Mouse (Mus musculus): ENCODE measurements at regions not wholly inside any gene's neighbourhood (a gene's known extent, or its start where the extent isn't known, plus 50 kb on each side); places are given as distances from the start of the nearest gene placed in this dataset.

DNA sequence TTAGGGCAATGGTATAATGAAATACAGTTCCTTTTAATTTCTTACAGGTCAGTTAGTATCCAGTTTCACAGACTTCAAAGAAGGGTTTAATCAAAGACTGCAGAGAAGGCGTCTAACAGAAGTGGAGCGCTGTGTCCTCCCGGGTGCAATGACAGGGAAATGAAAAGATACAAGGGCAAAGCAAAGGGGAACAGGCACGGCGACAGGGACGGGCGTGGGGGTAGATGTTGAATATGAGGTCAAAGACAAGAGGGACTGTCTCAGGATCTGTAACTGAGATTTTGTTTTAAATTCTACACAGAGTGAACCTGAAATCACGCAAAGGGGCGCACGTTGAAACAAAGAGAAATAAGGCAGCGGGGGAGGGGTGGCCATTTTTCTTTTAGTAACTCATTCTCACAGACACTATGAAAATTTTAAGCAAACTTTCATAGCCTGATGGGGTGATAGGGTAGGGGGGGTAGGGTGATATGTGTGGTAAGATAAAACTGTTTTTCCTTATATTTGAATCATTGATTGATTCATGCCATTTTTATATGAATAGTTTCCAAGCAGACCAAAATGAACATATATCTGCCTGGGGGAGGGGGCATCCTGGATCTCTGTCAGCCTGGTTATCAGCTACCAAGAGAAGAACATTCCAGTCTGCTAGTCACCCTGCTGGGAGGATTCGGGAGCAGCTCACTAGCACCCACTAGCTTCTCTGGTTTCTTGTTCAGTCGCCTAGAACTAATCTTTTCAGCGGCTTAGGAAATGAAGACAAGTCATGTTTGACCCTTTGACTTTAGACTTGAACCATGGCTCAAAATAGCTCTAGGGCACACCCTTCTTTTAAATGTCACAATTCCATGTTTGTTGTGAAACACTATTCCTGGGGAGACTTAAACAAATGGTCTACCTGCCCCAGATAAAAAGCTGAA lies 139.1 kb upstream of the Map3k7 start:
- DNase-seq (ENCODE audit: low spot score in 2 of 2): peak in 1 of 2 experiments; percentile 2

DNA sequence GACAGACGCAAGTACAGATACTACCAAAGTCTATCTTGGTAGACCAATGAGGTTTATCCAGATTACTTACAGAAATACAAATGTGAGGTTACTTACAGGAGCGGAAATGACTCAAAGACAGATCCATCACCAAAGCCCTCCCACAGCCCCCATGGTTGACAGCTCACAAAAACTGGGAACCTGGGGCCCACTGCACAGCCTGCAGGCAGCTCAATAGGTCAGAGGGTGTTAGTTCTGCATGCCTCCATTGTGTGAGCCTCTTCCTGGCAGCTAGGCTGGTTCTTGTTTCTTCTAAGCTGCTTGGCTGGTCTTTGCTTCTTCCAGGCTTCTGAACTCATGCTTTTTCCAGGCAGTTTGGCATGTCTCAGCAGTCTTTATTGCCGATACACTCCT lies 138.5 kb upstream of the Map3k7 start:
- DNase-seq (ENCODE audit: low spot score in 2 of 2): no peak

DNA sequence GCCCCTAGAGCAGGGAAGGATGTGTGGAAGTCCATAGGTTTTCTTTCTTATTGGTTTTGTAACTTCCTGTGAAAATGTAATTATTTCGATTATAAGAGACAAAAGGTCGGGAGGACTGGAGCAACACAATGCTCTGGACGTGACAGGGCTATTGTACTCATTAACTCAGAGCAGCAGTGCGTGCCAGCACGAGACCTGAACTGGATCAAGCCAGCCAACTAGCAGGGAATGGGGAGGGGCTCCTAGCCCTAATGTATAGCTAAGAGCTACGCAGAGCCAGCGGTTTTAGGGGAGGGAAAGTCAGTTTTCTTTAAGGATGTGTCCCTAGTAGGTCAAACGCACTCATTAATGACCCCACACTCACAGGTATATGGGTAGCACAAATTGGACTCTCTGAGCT lies 137.2 kb upstream of the Map3k7 start:
- DNase-seq (ENCODE audit: low spot score in 2 of 2): no peak

DNA sequence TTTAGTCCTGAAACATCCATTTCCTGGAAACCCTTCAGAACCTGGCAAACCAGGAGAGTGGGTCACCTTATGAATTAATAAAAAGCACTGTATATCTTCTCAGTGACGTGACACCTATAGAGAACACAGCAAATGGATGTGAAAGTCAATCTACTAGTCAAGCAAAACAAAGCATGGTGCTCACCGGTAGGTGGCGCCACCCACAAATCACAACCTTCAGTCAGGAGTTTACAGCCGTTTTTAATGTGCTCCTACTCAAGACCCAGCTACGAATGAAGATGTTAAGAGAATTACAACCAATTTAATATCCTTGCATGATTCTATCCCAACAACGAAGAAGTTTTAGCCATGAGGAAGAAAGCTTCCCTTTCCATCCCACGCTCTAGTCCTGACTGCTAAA lies 136.6 kb upstream of the Map3k7 start:
- DNase-seq (ENCODE audit: low spot score in 2 of 2): peak; percentile 20

DNA sequence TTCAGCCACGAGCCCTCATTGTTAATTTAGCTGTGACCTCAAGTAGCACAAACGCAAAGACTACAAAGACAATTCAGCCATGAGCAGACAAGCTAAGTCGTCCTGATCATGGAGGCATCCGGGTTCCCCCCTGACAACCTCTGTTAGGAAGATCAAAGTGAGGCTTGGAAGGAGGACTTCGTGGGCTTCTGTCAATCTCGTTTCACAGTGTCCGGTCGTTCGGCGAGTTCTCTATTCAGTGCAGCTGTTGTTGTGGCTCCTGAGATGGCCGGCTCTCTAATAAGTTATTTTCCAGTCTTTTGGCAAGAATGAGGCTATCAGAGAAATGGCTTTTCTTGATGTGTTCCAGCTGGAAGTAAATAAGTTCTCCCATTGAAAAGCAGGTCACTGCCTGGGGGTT lies 133.7 kb upstream of the Map3k7 start:
- DNase-seq (ENCODE audit: low spot score in 2 of 2): no peak

DNA sequence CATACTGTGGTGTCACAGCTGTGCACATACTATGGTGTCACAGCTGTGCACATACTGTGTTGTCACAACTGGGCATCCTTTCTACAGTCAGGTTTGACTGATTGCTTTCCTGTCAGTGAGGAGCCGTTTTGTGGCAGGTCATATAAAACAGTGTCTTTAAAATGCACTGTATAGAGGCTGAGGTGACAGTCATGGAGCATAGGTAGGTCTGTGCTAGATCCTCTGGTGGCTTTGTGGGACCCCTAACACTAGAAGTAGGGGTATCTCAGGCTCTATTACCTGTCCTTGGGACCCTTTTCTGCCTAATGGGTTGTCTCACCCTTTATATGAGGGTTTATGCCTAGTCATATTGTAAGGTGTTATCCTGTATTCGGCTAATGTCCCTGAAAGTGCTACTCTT lies 132.4 kb upstream of the Map3k7 start:
- DNase-seq (ENCODE audit: low spot score in 2 of 2): no peak

DNA sequence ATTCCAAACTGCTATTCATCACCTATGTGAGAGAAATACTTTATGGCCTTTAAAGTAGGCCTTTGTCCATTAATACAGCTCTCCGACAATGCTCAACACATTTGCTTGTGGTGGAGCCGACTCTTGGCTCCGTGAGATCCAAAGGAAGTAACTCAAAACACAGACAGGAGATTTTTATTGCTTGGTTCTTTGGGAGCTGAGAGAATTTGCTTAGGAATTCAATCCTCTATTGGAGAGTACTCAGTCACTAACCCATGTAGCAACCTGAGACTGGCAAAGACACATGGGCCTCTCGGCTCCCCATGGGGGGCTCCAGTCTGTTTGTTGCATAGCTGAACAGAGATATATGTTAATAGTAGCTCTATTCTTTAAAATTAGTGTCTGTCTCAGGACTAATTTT lies 130.1 kb upstream of the Map3k7 start:
- DNase-seq (ENCODE audit: low spot score in 2 of 2): no peak

DNA sequence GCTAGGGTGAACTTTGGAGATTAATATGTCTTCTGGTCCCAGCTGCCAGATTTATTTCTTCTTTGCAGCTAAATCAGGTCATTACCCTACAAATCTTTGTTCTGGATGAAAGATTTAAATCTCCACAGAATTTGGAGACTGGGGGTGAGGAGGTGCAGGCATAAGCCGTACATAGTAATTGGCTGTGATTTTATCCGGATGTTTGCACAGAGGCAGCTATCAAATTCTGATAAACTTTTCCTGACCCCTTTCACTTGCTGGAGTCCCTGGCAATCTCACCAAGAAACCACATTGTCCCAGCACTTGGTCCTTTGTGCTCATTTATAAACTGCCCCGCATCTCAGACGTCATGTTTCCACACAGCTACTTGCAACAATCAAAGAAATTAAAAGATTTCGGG lies 128.8 kb upstream of the Map3k7 start:
- no peak for DNase-seq (ENCODE audit: low spot score in 2 of 2)

DNA sequence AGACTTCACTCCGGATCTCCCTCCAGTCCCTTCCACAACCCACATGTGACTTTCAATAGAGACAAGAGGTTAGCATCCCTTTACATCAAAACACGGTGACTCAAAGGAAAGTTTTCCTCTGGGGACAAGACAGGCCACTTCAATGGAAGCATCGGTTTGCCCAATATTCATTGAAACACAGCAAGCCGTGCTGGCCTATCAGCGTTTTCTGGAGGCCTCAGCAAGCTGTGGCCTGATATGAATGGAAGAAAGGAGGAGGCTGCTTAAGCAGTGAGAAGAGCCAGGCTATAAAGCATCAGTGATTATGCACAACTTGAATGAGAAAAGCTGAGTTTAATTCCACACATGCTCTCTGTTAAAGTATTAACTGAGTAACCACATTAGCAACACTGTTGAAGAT lies 125.3 kb upstream of the Map3k7 start:
- DNase-seq (ENCODE audit: low spot score in 2 of 2): no peak

DNA sequence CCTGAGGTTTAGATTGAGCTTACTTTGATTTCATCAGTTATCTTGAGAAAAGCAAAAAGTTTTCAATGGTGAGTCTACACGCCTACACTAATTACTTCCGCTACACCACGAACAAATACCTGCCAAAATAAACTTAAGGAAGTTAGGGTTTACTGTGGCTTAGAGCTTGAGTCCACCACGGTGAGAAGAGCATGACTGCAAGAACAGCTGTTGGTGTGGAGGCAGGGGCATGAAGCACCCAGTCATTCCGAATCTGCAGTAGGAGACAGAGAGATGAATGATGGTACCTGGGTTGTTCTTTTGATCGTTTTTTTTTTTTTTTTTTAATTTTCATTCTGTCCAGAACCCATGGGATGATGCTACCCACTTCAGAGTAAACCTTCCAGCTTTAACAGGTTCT lies 114.1 kb upstream of the Map3k7 start:
- no peak for DNase-seq (ENCODE audit: low spot score in 2 of 2)

DNA sequence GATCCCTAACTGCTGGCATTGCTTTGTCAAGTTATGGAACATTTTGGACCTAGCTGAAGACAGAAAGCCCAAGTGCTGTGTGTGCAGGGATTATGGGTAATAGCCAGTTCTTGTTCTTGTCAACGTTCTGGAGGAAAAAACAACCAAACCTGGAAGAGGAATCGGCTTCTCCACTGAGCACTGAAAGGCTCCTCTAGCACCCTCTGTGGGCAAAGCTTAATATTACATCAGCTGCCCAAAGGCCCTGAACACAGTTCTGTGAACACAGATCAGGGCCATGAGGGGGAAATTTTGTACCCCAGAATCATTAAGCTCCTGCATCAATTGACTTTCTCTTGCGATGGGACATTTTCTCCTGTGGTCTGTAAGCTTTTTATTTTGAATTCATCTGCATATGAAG lies 112.9 kb upstream of the Map3k7 start:
- DNase-seq (ENCODE audit: low spot score in 2 of 2): no peak

DNA sequence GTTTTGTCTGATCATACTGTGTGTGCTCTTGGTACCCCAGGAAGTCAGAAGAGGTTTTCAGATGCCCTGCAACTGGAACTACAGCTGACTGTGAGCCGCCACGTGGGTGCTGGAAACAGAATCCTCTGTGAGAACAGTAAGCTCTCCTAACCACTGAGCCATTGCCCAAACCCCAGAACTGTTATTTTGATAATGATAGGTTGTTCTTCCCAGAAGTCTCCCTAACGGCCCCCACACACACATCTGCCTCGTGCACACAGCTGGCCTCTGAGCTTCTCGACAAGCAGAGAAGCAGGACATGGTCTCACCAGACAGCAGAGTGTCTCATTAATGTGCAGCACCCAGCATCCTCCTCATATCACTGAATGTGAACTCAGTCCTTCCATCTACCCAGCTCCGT lies 110.0 kb upstream of the Map3k7 start:
- DNase-seq (ENCODE audit: low spot score in 2 of 2): no peak

DNA sequence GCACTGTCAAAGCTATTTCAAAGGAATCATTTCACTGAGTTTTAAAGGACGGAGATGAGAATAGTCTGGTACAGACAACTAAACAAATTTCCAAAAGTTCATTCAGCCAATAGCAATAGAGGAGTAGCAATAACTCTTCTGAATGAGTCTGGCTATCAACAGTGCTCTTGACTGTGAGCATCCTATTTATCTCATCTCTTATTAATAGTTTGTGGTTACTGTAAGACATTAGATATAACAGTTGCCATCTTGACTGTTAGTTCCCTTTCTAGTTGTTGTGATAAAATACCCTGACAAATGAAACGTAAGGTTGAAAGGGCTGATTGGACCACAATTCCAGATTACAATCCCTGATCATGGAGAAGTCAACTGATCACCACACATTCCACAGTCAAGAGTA lies 103.5 kb upstream of the Map3k7 start:
- DNase-seq (ENCODE audit: low spot score in 2 of 2): no peak

DNA sequence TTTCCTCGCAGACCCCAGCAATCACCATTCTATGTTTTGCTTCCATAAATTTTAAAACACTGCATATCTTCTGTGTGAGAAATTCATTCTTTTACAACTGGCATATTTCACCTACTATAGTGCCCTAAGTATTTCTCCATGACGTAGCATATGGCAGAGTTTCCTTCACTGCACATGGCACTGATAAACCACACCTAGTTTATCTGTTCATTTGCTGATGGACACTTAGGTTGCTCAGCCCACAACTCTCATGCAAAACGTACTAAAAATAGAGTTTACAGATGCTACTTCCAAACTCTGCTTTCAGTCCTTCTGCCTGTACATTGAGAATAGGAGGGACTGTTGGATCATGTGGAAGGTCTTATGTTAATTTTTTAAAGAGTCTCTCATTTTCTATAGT lies 102.7 kb upstream of the Map3k7 start:
- DNase-seq (ENCODE audit: low spot score in 2 of 2): no peak

DNA sequence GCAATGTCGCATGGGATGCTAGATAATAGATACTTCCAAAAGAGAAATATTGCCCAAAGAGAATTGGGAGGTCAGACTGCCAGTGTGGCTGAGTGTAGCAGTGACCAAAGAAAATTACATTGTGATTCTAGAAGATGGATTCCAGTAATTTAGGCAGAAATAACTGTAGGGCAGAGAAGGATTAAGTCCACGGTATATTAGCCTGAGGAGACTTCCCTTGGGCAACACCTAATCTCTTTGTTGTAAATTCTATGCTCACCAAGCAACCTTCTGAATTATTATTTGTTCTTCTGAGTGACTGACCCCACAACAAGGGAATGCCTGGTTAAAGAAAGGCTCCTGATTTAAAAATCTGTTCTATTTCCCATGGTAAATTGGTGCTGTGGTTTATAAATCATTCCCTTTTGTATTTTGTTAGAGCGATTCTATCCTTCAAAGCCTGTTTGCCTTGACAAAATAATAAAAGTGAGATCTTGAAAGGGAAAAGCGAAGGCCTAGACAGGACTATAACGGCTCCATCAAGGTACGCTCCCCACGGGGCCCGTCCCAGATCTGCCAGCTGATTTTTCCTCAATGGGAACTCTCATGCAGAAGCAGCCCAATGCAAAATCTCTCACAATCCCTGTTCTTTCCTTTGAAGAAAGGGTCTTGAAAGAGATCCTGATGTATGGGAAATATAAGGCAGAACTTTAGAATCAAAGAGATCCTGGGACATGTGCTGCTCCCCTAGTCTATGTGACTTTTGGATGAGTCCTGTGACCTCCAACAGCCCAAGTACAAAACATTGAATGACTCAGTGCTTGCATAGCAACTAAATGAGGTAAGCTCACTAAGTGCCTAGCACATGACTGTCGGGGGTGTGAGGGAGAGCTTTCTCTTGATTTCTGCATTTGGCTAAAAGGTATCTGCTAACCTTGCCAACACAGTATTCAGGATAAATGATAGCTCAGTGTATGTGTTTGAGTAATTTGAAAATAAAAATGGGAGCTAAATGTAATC lies 90.6 kb upstream of the Map3k7 start:
- DNase-seq (ENCODE audit: low spot score in 2 of 2): no peak

DNA sequence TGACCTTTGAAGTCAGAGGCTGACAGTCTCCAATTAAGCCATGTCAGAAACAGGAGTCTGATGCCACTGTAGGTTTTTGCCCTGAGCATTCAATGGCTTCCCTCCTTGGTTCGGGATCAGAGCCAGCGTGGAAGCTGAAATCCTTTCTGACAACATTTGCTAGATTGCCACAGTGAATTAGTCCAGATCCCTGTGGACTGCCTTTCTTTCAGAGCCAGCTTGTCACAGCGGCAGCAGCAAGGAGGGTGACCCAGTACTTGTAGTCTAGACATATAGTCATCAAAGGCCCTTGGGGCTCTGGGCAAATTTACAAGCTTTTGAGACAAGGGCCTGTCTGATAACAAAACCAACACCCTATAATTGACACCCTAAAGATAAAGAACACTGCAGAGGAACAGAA lies 86.5 kb upstream of the Map3k7 start:
- DNase-seq (ENCODE audit: low spot score in 2 of 2): no peak

DNA sequence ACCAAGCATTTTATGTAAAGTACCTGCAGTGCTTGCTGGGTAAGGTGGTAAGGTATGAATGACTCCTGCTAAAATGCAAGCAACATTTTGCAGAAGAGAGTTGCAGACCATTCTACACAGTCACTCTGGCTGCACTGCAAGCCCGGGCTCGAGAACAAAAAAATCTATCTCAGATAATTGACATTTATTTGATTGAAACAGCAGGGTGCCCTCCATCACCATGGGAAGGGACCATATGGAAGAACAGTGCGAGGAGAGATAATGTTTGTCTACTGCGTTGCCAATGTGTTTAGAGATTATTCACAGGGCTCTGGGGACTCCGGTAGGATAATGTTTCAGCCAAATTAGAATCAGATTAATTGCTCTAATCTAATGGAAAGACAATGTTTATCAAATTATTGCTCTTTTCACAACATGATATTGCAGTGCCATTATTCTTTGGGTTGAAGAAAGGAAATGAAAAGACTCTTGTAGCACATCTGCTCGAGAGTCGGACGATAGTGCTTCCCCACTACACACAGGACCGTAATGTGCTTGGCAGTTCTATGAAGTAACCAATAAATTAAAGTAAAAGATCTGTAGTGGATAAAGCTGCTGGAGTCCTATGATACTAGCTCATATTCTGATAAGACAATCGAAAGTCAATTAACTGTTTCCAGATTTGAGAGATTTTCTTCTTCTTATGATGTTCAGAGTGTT lies 85.3 kb upstream of the Map3k7 start:
- DNase-seq (ENCODE audit: low spot score in 2 of 2): no peak

DNA sequence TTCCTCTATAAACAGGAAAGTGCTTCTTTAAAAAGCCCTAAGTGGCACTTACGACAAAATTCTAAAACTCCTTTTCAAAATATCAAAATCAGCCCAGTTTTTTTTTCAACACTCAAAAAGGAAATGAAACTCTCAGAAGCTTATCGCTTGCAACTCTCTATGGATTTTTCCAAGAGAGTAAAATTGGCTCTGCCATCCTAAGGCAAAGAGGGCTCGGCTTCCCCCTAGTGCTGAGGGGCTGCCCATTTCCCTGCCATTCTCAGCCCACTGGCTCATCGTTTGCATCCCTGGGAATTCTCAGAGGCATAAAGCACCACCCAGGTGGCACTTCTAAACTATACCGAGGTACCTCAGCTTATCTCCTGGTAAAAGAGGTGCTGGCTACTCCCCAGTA lies 84.7 kb upstream of the Map3k7 start:
- DNase-seq (ENCODE audit: low spot score in 2 of 2): no peak

DNA sequence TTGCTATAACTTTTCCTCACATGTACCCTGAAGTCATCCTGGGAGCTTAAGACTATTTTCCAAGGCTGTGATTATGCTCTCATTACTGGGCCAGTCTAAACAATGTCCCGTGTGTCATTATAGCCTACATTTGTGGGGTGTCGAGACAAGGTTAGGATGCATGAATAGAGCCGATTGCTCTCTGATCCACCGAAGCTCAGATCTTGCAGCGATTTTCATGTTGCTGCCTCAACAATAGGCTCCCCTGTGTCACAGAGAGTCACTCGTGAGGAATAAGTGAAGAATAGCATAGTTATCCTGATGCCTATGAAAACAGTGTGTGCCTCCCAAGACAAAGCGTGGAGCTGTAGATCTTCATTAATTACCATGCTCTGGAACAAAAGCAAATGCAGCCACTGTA lies 83.7 kb upstream of the Map3k7 start:
- DNase-seq (ENCODE audit: low spot score in 2 of 2): no peak

DNA sequence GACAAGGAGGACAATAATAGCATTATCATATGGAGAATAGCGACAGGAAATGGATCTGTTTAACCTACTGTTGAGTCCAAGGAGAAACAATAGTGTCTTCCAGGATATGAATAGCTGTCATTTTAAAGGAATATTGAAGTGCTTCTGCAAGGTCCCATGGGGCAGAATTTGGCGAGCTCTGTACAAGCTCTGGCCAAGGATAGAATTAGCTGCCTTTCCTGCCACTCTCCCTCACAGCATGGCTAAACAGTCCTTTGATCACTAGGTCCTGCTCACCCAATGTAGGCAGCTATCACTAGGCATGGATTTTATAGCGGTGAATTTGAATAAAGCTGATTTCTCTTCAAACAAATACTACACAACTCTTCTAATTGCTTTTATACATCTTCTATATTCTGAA lies 74.2 kb upstream of the Map3k7 start:
- no peak for DNase-seq (ENCODE audit: low spot score in 2 of 2)

DNA sequence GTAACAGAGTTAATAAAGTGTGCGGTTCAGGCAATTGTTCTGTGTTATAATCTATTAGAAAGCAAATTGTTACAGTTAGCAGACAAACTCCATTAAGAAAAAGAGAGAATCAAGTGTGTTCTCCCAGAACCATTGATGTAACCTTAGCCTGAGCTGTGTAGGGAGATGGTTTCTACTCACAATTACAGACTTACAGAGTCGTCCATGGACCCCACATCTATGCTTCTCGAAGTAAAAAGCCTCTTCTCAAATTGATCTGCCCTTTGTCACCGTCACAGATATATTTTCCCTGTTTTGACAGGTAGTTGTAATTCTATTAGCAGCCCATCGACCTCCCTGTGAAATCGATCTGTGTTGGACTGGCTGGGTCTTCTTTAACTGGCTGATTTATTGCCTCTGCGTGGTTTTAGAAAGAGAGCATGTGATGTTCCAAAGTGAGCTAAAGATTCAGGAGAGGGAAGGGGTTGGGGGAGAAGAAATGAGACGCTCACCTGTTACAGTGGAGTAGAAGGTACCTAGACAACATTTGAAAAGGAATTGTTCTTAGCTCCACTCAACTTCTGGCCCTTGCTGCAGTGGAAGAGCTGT lies 54.7 kb upstream of the Map3k7 start:
- no peak for DNase-seq (ENCODE audit: low spot score in 2 of 2)
